Mouse (Mus musculus): ENCODE data around the gene Camk2g. TPM values are rescaled to one million over a fixed set of nuclear protein-coding genes. Genes with fewer than 3 reads are reported as not detected.

Camk2g gene
- polyA plus RNA-seq, 1 experiment from 2014 or later = 4.1 TPM

DNA sequence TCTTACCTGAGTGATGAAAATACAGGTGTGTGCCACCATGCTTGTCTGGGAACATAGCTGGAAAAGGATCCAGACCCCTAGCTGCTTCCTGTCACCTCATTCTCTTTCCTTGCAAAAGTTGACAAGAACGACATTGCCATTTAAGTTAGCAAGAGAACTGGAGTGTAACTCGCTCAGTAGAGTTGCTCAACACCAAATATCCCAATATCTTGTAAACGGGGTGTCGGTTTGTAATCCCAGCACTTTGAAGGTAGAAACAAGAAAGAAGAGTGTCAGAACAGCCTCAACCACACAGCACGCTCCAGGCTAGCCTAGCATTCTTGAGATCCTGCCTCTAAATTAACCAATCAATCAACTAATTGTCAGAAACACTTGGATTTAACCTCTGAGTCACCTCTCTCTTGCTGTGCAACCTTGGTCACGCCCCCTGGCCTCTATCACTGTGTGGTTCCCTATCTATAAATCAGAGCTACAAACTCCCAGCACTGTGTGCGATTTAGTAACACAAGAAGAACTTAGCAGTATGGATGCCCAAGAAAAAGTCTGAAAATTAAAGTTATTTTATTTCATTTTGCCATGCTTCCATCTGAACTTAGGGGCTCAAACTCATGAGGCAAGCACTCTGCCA is 18.0 kb upstream of the Camk2g start:
- Histone ChIP-seq H3K36me3 (ENCODE audit: control insufficient read depth, insufficient read depth) (no peaks in the 10 kb centered on the region), H3K4me2 (ENCODE audit: low read depth, low read length) (no peak overlapping the region), H3K27ac (ENCODE audit: low read length) (no peak overlapping the region), H3K9me3 (replicated peaks; ENCODE audit: control insufficient read depth, low read length) (no peaks in the 10 kb centered on the region), H3K9ac (ENCODE audit: low read depth, low read length) (no peak overlapping the region), H3K4me1 (ENCODE audit: control insufficient read depth, low read depth, low read length) (no peaks in the 10 kb centered on the region), H3K4me3 (ENCODE audit: low read depth, low read length) (no peak overlapping the region), H3K27me3 (ENCODE audit: control insufficient read depth, insufficient read depth, low read depth, low read length) (no peaks in the 10 kb centered on the region)
- no peak for ATAC-seq (ENCODE audit: low read depth)
- 51% methylated on average over 7 of the region's 7 CpGs for WGBS (ENCODE audit: insufficient replicate concordance)

DNA sequence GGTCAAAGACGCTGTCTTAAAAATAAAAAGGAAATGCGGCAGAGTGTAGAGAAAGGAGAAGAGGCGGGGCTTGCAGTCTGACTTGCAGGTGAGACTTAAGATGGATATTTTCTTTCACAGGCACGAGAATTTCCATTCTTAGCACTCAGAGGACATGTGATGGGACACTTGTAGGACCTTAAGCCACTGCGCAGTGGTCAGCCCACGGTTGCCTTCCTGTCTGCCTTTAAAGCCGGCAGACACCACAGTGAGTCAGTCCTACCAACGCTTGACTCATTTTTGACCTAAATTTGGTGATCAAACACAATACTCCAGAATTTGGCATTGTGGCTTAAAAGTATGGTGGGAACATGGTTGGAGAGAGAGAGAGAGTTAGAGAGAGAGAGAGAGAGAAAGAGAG is 17.3 kb upstream of the Camk2g start:
- Histone ChIP-seq H3K27ac (ENCODE audit: low read length) (no peak overlapping the region), H3K27me3 (ENCODE audit: control insufficient read depth, insufficient read depth, low read depth, low read length) (no peaks in the 10 kb centered on the region), H3K36me3 (ENCODE audit: control insufficient read depth, insufficient read depth) (no peaks in the 10 kb centered on the region), H3K9me3 (replicated peaks; ENCODE audit: control insufficient read depth, low read length) (no peaks in the 10 kb centered on the region), H3K4me1 (ENCODE audit: control insufficient read depth, low read depth, low read length) (no peaks in the 10 kb centered on the region), H3K4me3 (ENCODE audit: low read depth, low read length) (no peak overlapping the region), H3K4me2 (ENCODE audit: low read depth, low read length) (no peak overlapping the region), H3K9ac (ENCODE audit: low read depth, low read length) (no peak overlapping the region)
- ATAC-seq (ENCODE audit: low read depth) = no peak
- WGBS (ENCODE audit: insufficient replicate concordance) = 36% methylated on average over 8 of the region's 8 CpGs

DNA sequence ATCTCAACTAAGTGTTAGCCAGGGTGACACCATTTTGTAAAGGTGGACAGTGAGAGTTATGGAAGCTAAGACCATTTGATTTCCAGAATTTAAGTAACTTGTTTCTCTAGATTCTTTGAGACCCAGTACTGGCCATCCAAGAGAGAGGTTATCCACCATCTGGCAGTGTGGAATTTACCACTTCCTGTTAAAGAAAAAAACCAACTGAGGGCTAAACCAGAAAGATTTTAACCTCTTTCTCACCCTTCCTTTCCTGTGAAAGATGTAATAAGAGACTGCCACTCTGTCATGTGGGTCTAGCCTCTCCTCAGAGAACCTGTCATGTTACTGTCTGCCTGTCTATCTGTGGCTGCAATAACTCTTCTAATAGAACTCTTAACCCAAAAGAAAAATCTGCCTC is 15.9 kb upstream of the Camk2g start:
- no peaks in the 10 kb centered on the region for H3K4me1 ChIP-seq (ENCODE audit: control insufficient read depth, low read depth, low read length)

DNA sequence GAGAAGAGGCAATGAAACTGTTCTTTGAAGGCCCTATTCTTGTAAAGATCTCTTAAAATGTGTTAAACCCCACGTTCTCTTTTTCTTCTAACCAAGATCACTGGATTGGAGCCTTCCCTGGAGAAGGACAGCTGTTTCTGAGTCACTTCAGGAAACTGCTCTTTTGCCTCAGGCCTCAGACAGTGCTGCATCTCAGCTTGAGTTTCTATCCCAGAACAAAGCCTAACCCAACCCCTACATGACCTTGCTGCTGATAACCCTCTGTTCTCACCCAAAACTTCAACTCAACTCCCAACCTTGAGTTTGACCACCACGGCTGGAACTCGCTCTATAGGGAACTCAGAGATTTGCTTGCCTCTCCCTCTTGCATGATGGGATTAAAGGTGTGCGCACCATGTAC is 15.5 kb upstream of the Camk2g start:
- 54% methylated on average over 4 of the region's 4 CpGs for WGBS (ENCODE audit: insufficient replicate concordance)
- Histone ChIP-seq H3K27ac (ENCODE audit: low read length) (no peak overlapping the region), H3K27me3 (ENCODE audit: control insufficient read depth, insufficient read depth, low read depth, low read length) (no peaks in the 10 kb centered on the region), H3K4me1 (ENCODE audit: control insufficient read depth, low read depth, low read length) (no peaks in the 10 kb centered on the region), H3K4me3 (ENCODE audit: low read depth, low read length) (no peak overlapping the region), H3K9me3 (replicated peaks; ENCODE audit: control insufficient read depth, low read length) (no peaks in the 10 kb centered on the region), H3K9ac (ENCODE audit: low read depth, low read length) (no peak overlapping the region), H3K4me2 (ENCODE audit: low read depth, low read length) (no peak overlapping the region), H3K36me3 (ENCODE audit: control insufficient read depth, insufficient read depth) (no peaks in the 10 kb centered on the region)
- ATAC-seq (ENCODE audit: low read depth) = no peak

More for the DNA sequence above, 15.9 kb upstream of the Camk2g start:
- Histone ChIP-seq H3K4me2 (ENCODE audit: low read depth, low read length) (no peak overlapping the region), H3K27ac (ENCODE audit: low read length) (no peak overlapping the region), H3K4me3 (ENCODE audit: low read depth, low read length) (no peak overlapping the region), H3K27me3 (ENCODE audit: control insufficient read depth, insufficient read depth, low read depth, low read length) (no peaks in the 10 kb centered on the region), H3K9me3 (replicated peaks; ENCODE audit: control insufficient read depth, low read length) (no peaks in the 10 kb centered on the region), H3K36me3 (ENCODE audit: control insufficient read depth, insufficient read depth) (no peaks in the 10 kb centered on the region), H3K9ac (ENCODE audit: low read depth, low read length) (no peak overlapping the region)
- ATAC-seq (ENCODE audit: low read depth) = no peak

DNA sequence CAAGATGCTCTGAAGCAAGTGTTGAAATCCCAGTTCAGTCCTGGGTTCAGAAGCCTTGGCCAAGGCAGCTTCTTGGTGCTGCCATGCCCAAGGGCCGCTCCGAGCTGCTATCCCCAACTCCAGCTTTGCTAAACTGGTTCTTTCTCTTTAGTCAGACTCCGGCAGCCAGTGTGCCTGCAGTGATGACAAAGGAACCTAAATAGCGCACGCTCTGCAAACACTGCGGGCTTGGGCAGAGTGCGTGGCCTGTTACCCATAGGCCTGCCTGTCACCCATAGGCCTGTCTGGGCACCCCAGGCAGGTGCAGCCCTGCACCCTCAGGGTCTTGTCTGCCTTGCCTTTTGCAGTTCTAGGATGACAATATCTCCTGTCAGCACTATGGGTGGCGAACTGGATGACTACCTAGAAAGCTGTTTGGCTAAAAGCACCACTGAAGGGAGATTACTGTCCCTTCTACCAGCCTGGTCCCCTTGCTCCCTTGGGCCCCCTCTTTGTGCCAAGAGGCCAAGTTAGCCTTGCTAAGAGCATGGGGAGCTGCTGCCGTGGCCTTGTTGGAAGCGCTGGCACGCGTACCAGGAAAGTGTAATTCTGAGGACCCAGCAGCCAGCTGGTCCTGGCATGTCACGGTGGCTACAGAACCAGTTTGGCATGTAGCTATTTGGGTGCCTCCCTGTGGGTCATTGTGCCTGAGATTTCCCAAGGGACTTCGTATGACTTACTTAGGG is 12.4 kb upstream of the Camk2g start:
- Histone ChIP-seq H3K4me1 (ENCODE audit: control insufficient read depth, low read depth, low read length) (no peaks in the 10 kb centered on the region), H3K9ac (ENCODE audit: low read depth, low read length) (no peak overlapping the region), H3K27ac (ENCODE audit: low read length) (no peak overlapping the region), H3K4me2 (ENCODE audit: low read depth, low read length) (no peak overlapping the region), H3K4me3 (ENCODE audit: low read depth, low read length) (no peak overlapping the region), H3K36me3 (ENCODE audit: control insufficient read depth, insufficient read depth) (no peaks in the 10 kb centered on the region), H3K27me3 (ENCODE audit: control insufficient read depth, insufficient read depth, low read depth, low read length) (no peaks in the 10 kb centered on the region), H3K9me3 (replicated peaks; ENCODE audit: control insufficient read depth, low read length) (no peaks in the 10 kb centered on the region)
- no peak for ATAC-seq (ENCODE audit: low read depth)
- WGBS (ENCODE audit: insufficient replicate concordance) = 76% methylated on average over 14 of the region's 14 CpGs

DNA sequence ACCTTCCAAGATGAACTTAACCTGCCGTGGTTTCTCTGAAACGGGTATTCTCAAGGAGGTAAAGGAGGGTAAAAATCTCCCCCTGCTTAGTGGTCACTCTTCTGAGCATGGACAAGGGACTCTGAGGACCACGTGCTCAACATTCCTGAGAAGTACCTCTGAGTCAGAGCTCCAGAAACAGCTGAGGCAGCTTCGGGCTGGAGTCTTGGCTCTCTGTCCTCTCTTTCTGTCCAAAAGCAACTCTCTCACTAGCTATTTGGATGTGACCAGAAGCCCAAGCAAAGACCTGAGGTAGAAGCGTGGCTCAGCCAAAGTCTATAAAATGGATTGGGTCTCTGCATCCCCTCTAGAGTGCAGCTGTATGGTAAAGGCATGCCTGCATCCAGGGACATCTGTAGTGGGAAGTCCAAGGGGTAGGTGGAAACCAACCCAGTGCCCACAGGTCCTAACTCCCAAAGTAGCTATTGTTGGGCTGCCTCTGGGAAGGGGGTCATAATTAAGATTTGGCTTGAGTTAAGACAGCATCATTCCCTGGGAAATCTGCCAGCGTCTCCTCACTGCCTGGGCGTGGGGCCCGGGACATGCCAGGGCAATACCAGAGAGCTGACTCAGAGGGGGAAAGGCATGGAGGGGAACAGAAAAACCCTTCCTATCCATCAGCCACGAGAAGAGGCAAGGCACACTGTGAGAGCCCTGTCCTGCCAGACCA is 11.2 kb upstream of the Camk2g start:
- Histone ChIP-seq H3K4me1 (ENCODE audit: control insufficient read depth, low read depth, low read length) (no peaks in the 10 kb centered on the region), H3K9ac (ENCODE audit: low read depth, low read length) (no peak overlapping the region), H3K27me3 (ENCODE audit: control insufficient read depth, insufficient read depth, low read depth, low read length) (no peaks in the 10 kb centered on the region), H3K36me3 (ENCODE audit: control insufficient read depth, insufficient read depth) (no peaks in the 10 kb centered on the region), H3K4me2 (ENCODE audit: low read depth, low read length) (no peak overlapping the region), H3K9me3 (replicated peaks; ENCODE audit: control insufficient read depth, low read length) (no peaks in the 10 kb centered on the region), H3K27ac (ENCODE audit: low read length) (no peak overlapping the region), H3K4me3 (ENCODE audit: low read depth, low read length) (no peak overlapping the region)
- WGBS (ENCODE audit: insufficient replicate concordance) = 60% methylated on average over 9 of the region's 9 CpGs
- ATAC-seq (ENCODE audit: low read depth) = no peak

DNA sequence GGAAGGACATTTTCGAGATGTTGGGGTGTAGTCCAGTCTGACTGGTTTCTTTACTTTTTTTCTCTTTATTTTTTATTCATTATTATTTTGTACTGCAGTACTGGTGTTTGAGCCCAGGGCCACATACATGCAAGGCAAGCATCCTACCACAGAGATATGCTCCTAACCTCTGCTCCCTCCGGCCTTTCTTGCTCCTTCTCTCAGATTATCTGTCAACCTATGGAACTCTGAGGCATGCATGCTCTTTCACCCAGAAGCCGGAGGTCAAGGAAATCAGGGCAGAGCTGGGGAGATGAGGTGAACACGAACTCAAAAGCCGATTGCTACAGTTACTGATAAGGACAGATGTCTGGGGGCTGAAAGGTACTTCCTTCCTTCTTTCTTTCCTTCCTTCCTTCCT is 10.6 kb upstream of the Camk2g start:
- no peak for ATAC-seq (ENCODE audit: low read depth)
- no peaks in the 10 kb centered on the region for H3K27me3 ChIP-seq (ENCODE audit: control insufficient read depth, insufficient read depth, low read depth, low read length)
- no peak overlapping the region for H3K27ac ChIP-seq (ENCODE audit: low read length)
- H3K4me1 ChIP-seq (ENCODE audit: control insufficient read depth, low read depth, low read length) = no peaks in the 10 kb centered on the region
- no peaks in the 10 kb centered on the region for H3K9me3 ChIP-seq (replicated peaks; ENCODE audit: control insufficient read depth, low read length)
- H3K36me3 ChIP-seq (ENCODE audit: control insufficient read depth, insufficient read depth) = no peaks in the 10 kb centered on the region
- H3K4me3 ChIP-seq (ENCODE audit: low read depth, low read length) = no peak overlapping the region
- H3K4me2 ChIP-seq (ENCODE audit: low read depth, low read length) = no peak overlapping the region
- 37% methylated on average over 5 of the region's 5 CpGs for WGBS (ENCODE audit: insufficient replicate concordance)
- no peak overlapping the region for H3K9ac ChIP-seq (ENCODE audit: low read depth, low read length)

DNA sequence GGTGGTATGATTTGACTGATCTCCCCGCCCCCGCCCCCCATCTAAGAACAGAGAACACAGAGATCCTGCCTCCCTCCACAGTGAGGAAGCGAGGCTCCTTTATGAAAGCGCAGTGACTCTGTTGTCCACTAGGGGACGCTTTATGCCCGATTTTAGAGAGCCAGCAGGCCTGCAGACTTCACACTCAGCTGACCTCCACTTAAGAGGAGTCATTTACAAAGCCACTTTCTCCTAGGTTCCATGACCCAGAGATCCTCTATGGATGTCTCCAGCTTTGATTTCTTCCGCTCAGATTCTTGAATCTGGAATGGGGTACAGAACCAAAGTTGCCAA is 9.7 kb upstream of the Camk2g start:
- H3K4me2 ChIP-seq (ENCODE audit: low read depth, low read length) = no peak overlapping the region
- 3% methylated on average over 7 of the region's 7 CpGs for WGBS (ENCODE audit: insufficient replicate concordance)
- no peak overlapping the region for H3K27ac ChIP-seq (ENCODE audit: low read length)
- no peak overlapping the region for H3K9ac ChIP-seq (ENCODE audit: low read depth, low read length)
- H3K9me3 ChIP-seq (replicated peaks; ENCODE audit: control insufficient read depth, low read length) = no peaks in the 10 kb centered on the region
- H3K36me3 ChIP-seq (ENCODE audit: control insufficient read depth, insufficient read depth) = no peaks in the 10 kb centered on the region
- no peak overlapping the region for H3K4me3 ChIP-seq (ENCODE audit: low read depth, low read length)
- no peaks in the 10 kb centered on the region; the same call in 1 of the 2 replicates for H3K4me1 ChIP-seq (ENCODE audit: control insufficient read depth, low read depth, low read length)
- no peaks in the 10 kb centered on the region for H3K27me3 ChIP-seq (ENCODE audit: control insufficient read depth, insufficient read depth, low read depth, low read length)
- ATAC-seq (ENCODE audit: low read depth) = peak; percentile 50

DNA sequence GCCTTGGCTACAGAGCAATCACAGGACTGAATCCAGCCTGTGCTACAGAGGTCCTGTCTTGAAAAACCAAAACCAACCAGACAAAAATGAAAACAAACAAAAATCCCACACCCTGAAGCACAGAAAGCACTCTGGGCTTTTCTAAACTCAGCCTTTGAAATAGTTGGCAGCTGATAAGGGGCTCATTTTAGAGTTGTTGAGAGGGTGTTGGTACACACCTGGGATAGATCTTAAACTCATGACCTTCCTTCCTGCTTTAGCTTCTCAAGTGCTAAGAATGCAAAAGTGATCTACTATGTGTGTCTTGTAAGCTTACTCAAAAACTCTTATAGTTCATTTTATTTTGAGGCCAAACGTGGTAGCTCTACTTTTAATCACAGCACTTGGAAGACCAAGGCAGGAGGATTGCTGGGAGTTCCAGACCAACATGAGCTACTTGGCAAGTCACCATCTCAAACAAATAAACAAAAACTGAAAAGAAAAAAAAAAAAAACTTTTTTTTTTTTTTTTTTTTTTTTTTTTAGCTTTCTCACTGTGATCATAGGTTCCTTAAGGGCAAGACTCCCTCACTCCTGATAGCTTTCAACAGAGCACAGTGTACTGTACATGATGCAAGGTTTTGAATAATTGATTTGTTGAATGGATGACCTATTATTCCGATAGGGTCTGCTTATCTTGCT is 9.2 kb upstream of the Camk2g start:
- 41% methylated on average over 2 of the region's 2 CpGs for WGBS (ENCODE audit: insufficient replicate concordance)

More for the DNA sequence above, 9.2 kb upstream of the Camk2g start:
- H3K27me3 ChIP-seq (ENCODE audit: control insufficient read depth, insufficient read depth, low read depth, low read length) = no peaks in the 10 kb centered on the region
- no peak overlapping the region for H3K27ac ChIP-seq (ENCODE audit: low read length)
- H3K4me3 ChIP-seq (ENCODE audit: low read depth, low read length) = no peak overlapping the region
- no peaks in the 10 kb centered on the region for H3K9me3 ChIP-seq (replicated peaks; ENCODE audit: control insufficient read depth, low read length)
- no peak overlapping the region for H3K9ac ChIP-seq (ENCODE audit: low read depth, low read length)
- no peaks in the 10 kb centered on the region; the same call in 1 of the 2 replicates for H3K4me1 ChIP-seq (ENCODE audit: control insufficient read depth, low read depth, low read length)
- no peak overlapping the region for H3K4me2 ChIP-seq (ENCODE audit: low read depth, low read length)
- no peaks in the 10 kb centered on the region for H3K36me3 ChIP-seq (ENCODE audit: control insufficient read depth, insufficient read depth)
- no peak; the same call in 1 of the 2 replicates for ATAC-seq (ENCODE audit: low read depth)
